Mouse (Mus musculus): ENCODE measurements around the gene Rab3b.

The Rab3b gene

GRCm38 (mm10) chr4:108878963-108879822 lies at the start of gene Rab3b:
Gene Rab3b (plus strand): TSS chr4:108879063.
- DNase-seq (ENCODE audit: low spot score in 2 of 2) = peak; percentile 10 to 22

GRCm38 (mm10) chr4:108830698-108831097 lies 48.2 kb upstream of the Rab3b start:
- DNase-seq (ENCODE audit: low spot score in 2 of 2) = no peak

GRCm38 (mm10) chr4:108832916-108833827 lies 45.7 kb upstream of the Rab3b start, which contains the start of gene Btf3l4:
Gene Btf3l4 (minus strand): TSS chr4:108833614.
- DNase-seq (ENCODE audit: low spot score in 2 of 2) = peak; percentile 78 to 88

GRCm38 (mm10) chr4:108833828-108834114 lies 45.1 kb upstream of the Rab3b start:
- no peak for DNase-seq (ENCODE audit: low spot score in 2 of 2)

GRCm38 (mm10) chr4:108834115-108834970 lies 44.5 kb upstream of the Rab3b start, which contains the start of gene Txndc12:
Gene Txndc12 (plus strand): TSS chr4:108834601.
- peak; percentile 52 to 65 for DNase-seq (ENCODE audit: low spot score in 2 of 2)

GRCm38 (mm10) chr4:108834971-108835311 lies 43.9 kb upstream of the Rab3b start:
- no peak for DNase-seq (ENCODE audit: low spot score in 2 of 2)

- DNase-seq (ENCODE audit: low spot score in 2 of 2) = peak in 1 of 2 experiments; percentile 14
Measured at GRCm38 (mm10) chr4:108835496-108835895, 43.4 kb upstream of the Rab3b start.

GRCm38 (mm10) chr4:108838031-108838430 lies 40.8 kb upstream of the Rab3b start:
- no peak for DNase-seq (ENCODE audit: low spot score in 2 of 2)

GRCm38 (mm10) chr4:108841920-108842578 lies 36.8 kb upstream of the Rab3b start:
- DNase-seq (ENCODE audit: low spot score in 2 of 2) = no peak

GRCm38 (mm10) chr4:108843336-108843735 lies 35.5 kb upstream of the Rab3b start:
- no peak for DNase-seq (ENCODE audit: low spot score in 2 of 2)

- DNase-seq (ENCODE audit: low spot score in 2 of 2) = no peak
Measured at GRCm38 (mm10) chr4:108845824-108846569, 32.9 kb upstream of the Rab3b start.

GRCm38 (mm10) chr4:108847715-108848504 lies 31.0 kb upstream of the Rab3b start, which contains the start of gene Kti12:
Gene Kti12 (plus strand): TSS chr4:108847785.
- DNase-seq (ENCODE audit: low spot score in 2 of 2) = peak; percentile 70 to 73

- DNase-seq (ENCODE audit: low spot score in 2 of 2) = peak; percentile 9 to 36
Measured at GRCm38 (mm10) chr4:108848505-108848848, 30.4 kb upstream of the Rab3b start, which contains the start of gene A730015C16Rik. Gene A730015C16Rik (minus strand): TSS chr4:108848619.

- DNase-seq (ENCODE audit: low spot score in 2 of 2) = no peak
Measured at GRCm38 (mm10) chr4:108866806-108867205, 12.1 kb upstream of the Rab3b start.

GRCm38 (mm10) chr4:108869730-108870374 lies 9.0 kb upstream of the Rab3b start:
- DNase-seq (ENCODE audit: low spot score in 2 of 2) = peak; percentile 46 to 62

GRCm38 (mm10) chr4:108873746-108874145 lies 5.1 kb upstream of the Rab3b start:
- no peak for DNase-seq (ENCODE audit: low spot score in 2 of 2)

- no peak for DNase-seq (ENCODE audit: low spot score in 2 of 2)
Measured at GRCm38 (mm10) chr4:108877901-108878300, 962 bp upstream of the Rab3b start.

- no peak for DNase-seq (ENCODE audit: low spot score in 2 of 2)
Measured at GRCm38 (mm10) chr4:108883815-108884214, 5.0 kb downstream of the Rab3b start.

- no peak for DNase-seq (ENCODE audit: low spot score in 2 of 2)
Measured at GRCm38 (mm10) chr4:108887456-108887855, 8.6 kb downstream of the Rab3b start.
